Mouse (Mus musculus) megakaryocyte, adult 5-6 weeks (primary cell): Measurements from ENCODE around the gene Hsd17b13. TPM values are rescaled to one million over a fixed set of nuclear protein-coding genes. Genes with fewer than 3 reads are reported as not detected.
"Not testable (repeated sequence)": the region's sequence is repeated elsewhere in the genome, so short reads cannot be mapped to it uniquely, and the experiment has no call there.

Experiments used
- ATAC-seq: 2 replicates; pipeline ENCODE4 v1.8.0; 2016; ENCODE audit warnings: mild to moderate bottlenecking, inconsistent platforms; ENCODE audit not compliant: poor library complexity, severe bottlenecking
- total RNA-seq, 2 experiments: library from RNA; stranded (forward) in 1 of 2; stranded (reverse) in 1 of 2; fragments of 153-499, 151-499 nt in 1 of 2; fragments of 221-1000, 200-1000 nt in 1 of 2; gene quantifications; 2 replicates each; pipeline versions ENCODE4 v1.2.3 to v1.2.4; 2015 to 2017

The Hsd17b13 gene
- total RNA-seq, 2 experiments from 2014 or later = not detected

- ATAC-seq = no peak
Observed at GRCm38 (mm10) chr5:103980705-103981560, 3.7 kb upstream of the Hsd17b13 start.

- peak; percentile 64 for ATAC-seq
Observed at GRCm38 (mm10) chr5:103977907-103978570, 829 bp upstream of the Hsd17b13 start.

DNA sequence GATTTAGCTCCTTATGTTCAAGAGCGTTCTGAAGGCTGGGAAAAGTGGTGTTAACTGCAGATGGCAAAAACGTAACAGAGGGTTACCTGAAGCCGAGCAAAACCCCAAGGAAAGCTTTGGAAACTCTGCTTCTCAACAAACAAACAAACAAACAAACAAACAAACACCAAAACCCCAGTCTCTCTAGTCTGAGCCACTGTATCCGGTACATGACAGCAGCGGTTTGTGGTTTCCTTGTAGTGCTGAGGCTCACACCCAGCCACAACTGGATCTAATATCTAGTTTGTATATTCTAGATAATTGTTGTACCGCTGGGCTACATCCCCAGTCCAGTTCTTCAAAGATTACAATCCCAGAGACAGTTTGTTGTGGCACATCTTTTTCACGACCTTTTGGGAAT lies 1.5 kb downstream of the Hsd17b13 start:
- no peak; the same call in 1 of the 2 replicates for ATAC-seq

- peak; percentile 41 for ATAC-seq
Observed at GRCm38 (mm10) chr5:103972801-103973200, 4.4 kb downstream of the Hsd17b13 start.

- peak; percentile 53 for ATAC-seq
Observed at GRCm38 (mm10) chr5:103972379-103972778, 4.8 kb downstream of the Hsd17b13 start.

DNA sequence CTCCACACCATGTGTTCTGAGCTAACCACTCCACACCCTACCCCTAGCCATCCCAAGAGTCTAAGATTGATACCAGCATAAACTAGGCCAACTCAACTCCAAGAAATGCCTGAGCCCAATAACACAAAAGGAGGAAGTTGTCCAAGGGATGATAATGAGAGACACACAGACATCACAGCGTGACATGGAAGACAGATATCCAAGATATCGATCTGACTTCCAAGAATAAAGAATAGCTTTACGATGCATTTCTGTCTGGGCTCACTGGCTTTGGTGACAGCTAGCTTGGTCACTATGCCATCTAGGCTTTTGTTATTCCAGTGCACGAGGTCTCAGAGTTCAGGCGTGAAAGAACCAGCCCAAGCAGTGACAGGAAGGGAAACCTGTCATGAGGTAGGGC lies 6.2 kb downstream of the Hsd17b13 start:
- ATAC-seq = no peak

DNA sequence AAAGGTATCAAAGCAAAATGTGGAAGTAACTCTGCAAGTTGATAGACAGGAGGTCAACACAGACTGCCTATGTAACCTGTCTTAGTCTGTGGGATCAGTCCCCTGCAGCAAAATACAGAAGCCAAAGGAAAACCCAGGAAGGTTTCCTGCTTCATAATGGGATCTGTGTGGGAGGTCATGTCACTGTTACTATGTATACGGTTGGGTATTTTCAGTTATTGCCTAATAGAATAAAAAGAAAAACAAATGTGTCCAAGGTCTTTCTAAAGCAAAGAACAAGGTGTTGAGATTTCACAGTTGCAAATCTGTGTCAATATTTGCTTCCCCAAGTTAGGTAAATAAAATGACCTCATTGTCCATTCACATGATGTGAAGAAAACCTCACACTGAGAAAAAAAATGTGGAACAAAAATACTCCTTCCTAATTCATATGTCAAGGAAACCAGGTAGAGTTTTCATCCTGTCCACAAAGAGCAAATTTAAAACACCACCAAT lies 14.2 kb downstream of the Hsd17b13 start:
- ATAC-seq = no peak

- no peak for ATAC-seq
Observed at GRCm38 (mm10) chr5:103954638-103955037, 22.6 kb downstream of the Hsd17b13 start.

- no peak for ATAC-seq
Observed at GRCm38 (mm10) chr5:103953135-103954083, 23.8 kb downstream of the Hsd17b13 start.

- ATAC-seq = not testable (repeated sequence)
Observed at GRCm38 (mm10) chr5:103950138-103950537, 27.1 kb downstream of the Hsd17b13 start.

DNA sequence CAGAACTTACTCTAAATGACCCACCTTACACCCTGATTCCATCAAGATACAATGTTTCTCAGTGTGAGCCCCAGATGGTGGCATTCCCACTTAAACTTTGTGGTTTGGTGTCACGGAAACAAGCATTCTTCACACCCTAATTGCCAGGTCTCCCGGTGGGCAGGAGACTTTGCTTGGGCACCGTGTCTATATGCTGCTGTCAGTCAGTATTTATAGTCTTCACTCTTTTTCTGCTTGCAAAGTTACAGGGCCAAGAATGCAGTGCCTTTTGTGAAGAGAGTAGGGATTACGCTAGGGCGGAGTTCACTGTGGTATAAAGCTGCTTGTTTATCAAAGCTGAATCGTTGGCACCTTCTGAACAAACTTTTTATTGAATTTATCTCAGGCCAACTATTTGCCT lies 34.0 kb downstream of the Hsd17b13 start:
- ATAC-seq = no peak

DNA sequence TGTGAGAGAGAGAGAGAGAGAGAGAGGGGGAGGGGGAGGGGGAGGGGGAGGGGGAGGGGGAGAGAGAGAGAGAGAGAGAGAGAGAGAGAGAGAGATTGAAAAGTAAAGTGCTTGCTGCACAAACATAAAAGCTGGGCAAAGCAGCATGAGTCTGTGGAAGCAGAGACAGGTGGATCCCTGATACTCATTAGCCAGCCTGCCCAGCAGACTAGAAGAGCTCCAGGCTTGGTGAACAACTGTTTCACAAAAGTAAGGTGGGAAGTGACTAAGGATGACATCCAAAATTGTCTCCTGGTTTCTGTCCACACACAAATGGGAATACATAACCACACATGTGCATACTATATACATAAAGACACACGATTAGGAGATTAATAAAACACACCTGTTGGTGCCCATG lies 37.4 kb downstream of the Hsd17b13 start:
- no peak for ATAC-seq

DNA sequence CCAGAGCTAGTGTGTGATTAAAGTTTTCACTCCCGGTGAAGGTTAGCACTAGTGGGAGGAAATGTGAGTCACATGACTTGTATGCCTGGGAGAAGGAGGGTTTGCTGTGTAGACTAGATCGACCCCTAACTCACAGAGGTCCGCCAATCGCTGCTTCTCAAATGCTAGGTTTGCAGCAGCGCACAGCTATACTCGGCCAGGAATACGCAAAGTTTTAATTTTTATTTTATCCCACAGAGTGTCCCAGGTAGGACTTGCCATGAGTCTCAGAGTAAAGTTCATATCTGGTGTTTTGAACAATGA lies 37.9 kb downstream of the Hsd17b13 start:
- no peak for ATAC-seq

- ATAC-seq = no peak
Observed at GRCm38 (mm10) chr5:103938547-103939349, 38.5 kb downstream of the Hsd17b13 start.

DNA sequence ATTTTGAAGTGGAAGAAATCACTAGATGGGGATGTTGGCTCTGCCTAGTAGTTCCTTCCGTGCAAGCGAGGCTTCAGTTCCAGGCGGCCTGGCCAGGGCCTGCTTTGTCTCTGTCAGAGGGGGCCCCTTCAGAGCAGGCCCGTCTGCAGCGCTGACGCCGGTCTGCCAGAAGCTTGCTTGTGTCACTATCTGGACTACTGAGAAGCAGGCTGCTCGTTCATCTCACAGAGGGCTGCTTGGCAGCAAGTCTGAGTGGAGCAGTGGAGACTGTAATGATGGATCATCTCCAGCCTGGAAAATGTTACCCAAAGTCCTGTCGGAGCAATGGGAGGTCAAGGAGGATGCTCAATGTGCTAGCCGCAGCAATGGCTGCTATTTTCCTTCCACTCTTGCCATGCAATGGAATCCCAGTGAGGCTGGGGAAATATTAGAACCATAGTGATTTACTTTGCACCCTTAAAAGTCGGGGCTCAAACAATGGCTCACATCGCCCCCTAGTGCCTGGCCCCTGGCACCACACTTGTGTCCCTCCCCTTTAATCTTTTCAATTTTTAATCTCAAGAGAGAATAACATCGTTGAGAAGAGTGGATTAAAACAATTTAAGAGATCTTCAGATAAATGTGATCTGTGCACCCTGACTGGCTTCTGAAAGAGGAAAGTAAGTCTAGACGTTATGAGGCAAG lies 40.2 kb downstream of the Hsd17b13 start:
- peak; percentile 67 for ATAC-seq

- ATAC-seq = not testable (repeated sequence)
Observed at GRCm38 (mm10) chr5:103931924-103932323, 45.3 kb downstream of the Hsd17b13 start.

GRCm38 (mm10) chr5:103930511-103930910 lies 46.7 kb downstream of the Hsd17b13 start:
- ATAC-seq = no peak

GRCm38 (mm10) chr5:103928196-103928550 lies 49.0 kb downstream of the Hsd17b13 start:
- ATAC-seq = no peak

DNA sequence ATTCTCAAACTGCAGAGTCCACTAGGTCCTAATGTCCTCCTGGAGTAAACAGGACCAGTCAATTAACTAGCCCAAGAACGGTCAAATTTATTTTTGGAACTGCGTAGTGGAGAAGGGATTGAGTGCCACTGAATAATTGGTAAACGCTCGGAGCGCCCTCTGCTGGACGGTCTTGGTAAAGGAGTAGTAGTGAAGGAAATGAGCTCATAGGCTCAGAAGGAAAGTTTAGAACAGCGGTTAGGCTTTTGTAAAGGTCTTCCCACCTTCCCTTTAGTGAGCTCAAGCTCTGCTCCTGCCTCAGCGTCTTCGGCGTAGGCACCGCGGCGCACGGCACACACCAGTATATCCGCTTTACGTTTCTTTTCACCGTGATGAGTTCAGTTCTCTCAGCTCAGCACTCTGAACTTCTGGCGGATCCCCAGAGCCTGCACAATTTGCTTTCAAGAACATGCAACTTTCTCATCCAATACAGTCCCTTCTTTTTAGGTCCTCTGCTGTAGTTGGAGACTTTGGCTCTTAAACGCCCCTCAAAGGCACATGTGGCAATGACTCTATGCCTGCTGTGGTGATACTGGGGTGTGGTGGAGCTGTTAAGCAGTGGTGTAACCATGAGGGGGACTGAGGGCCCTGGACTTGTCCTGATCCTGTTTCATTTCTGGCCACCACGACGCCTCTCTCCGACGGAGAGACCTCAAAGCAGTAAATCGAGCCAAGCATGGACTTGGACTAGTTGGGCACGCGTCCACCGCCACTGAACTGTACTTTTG lies 49.6 kb downstream of the Hsd17b13 start:
- ATAC-seq = peak; percentile 95
